Mouse (Mus musculus): ENCODE results near the gene Dtd1. TPM values are rescaled to one million over a fixed set of nuclear protein-coding genes. Genes with fewer than 3 reads are reported as not detected.
A peak's percentile ranks its signal among the peaks of the same experiment; 100 is the strongest.
"Not testable (repeated sequence)": the region's sequence is repeated elsewhere in the genome, so short reads cannot be mapped to it uniquely, and the experiment has no call there.

The Dtd1 gene
- polyA plus RNA-seq (2015; fragmentation: Nextera tagmentation; extraction: Ambion mirVana): 28.6 and 31.6 TPM in 2 replicates

DNA sequence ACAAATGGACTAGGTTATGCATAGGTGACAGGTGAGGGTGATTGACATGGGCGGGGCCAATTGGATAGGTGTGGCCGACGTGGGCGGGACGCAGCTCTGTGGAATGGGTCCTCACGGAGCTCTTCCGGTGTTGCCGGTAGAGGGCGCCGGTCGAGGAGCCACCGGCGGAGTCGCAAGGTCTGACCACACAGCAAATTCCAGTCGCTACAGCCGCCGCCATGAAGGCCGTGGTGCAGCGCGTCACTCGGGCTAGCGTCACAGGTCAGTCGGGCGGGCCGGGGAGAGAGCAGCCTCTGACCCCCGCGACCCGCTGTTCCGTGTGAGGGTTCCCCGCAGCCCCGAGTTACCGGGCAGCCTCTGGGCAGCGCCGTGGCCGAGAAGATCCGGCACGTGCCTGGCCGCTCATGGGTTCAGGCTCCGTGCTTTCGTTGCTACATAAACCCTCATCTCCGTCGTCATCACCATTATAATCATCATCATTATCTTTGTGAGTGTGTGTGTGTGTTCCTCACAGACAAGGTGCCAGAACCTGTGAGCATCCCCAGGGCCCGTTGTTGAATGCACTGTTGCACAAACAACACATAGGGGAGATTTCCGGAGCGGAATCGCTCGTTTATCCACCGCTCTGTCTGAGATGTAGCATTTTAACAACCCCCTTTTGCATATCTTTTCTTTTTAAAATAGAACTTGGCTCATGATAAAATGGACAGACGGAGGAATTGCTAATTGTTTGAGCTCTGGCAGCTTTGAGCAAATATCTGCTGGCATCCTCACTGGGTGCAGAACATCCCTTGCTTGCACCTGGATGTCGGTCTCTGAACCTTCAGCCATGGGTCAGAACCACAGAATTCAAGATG lies at the start of gene Dtd1:
Gene Dtd1, plus strand, starts transcription at position 67 of the 857 bp plus-strand sequence.
- H3K4me2 ChIP-seq (ENCODE audit: low read depth, low read length): peak within 1 kb of the TSS; percentile 70
- H3K4me1 ChIP-seq (ENCODE audit: control insufficient read depth, insufficient read depth, low read length): peaks cover 2% of the 10 kb centered on the region; the same call in 1 of the 2 replicates
- H3K27me3 ChIP-seq (ENCODE audit: control insufficient read depth, insufficient read depth, low read length): no peaks in the 10 kb centered on the region
- WGBS: 2% methylated on average over 50 of the region's 50 CpGs
- H3K4me3 ChIP-seq (ENCODE audit: low read length): peak within 1 kb of the TSS; percentile 79
- peak within 1 kb of the TSS; percentile 91 for H3K9ac ChIP-seq (ENCODE audit: low read length)
- H3K27ac ChIP-seq (ENCODE audit: low read length): 0 out of 2 replicates have a peak within 1 kb of the TSS, but pooled peaks have one; percentile 15
- H3K9me3 ChIP-seq (replicated peaks; ENCODE audit: control insufficient read depth, low read length): no peaks in the 10 kb centered on the region
- ATAC-seq (replicated peaks; ENCODE audit: extremely low read depth, insufficient read depth, low FRiP score): peak; percentile 93
- H3K36me3 ChIP-seq (ENCODE audit: control insufficient read depth, insufficient read depth): peaks cover 4% of the 10 kb centered on the region; the same call in 1 of the 2 replicates

DNA sequence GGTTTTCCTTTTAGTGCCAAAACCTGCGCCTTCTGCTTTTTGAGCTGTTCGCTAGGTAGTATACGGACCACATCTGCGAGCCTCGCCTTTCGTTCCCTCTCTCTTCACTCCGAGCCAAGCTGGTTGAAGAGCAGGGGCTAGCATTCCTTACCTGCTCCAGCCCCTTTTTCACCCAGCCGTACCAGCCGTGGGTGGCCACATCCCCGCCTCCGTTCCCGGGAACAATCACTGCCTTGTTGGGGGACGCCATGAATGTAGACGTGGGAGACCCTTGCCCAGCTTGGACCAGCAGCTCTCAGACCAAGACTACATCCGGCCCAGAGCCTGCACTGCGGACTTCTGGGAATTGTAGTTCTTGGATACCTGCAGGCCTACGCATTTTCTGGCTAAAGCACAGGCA lies 49.2 kb upstream of the Dtd1 start, which contains the start of gene Rbbp9:
Gene Rbbp9, minus strand, starts transcription at position 341 of the 400 bp plus-strand sequence.
- Histone ChIP-seq H3K27me3 (ENCODE audit: control insufficient read depth, insufficient read depth, low read length) (no peaks in the 10 kb centered on the region), H3K9ac (ENCODE audit: low read length) (peak within 1 kb of the TSS; percentile 91), H3K4me3 (ENCODE audit: low read length) (peak within 1 kb of the TSS; percentile 98), H3K4me1 (ENCODE audit: control insufficient read depth, insufficient read depth, low read length) (peaks cover 20% of the 10 kb centered on the region), H3K4me2 (ENCODE audit: low read depth, low read length) (peak within 1 kb of the TSS; percentile 77), H3K27ac (ENCODE audit: low read length) (peak within 1 kb of the TSS; percentile 74), H3K9me3 (replicated peaks; ENCODE audit: control insufficient read depth, low read length) (no peaks in the 10 kb centered on the region), H3K36me3 (ENCODE audit: control insufficient read depth, insufficient read depth) (peaks cover 3% of the 10 kb centered on the region)
- peak; percentile 85 for ATAC-seq (replicated peaks; ENCODE audit: extremely low read depth, insufficient read depth, low FRiP score)
- WGBS: under 1% methylated on average over 17 of the region's 17 CpGs

GRCm38 (mm10) chr2:144553905-144554304 lies 45.8 kb upstream of the Dtd1 start:
- Histone ChIP-seq H3K27ac (ENCODE audit: low read length) (no peak overlapping the region), H3K4me2 (ENCODE audit: low read depth, low read length) (no peak overlapping the region), H3K9me3 (replicated peaks; ENCODE audit: control insufficient read depth, low read length) (no peaks in the 10 kb centered on the region), H3K36me3 (ENCODE audit: control insufficient read depth, insufficient read depth) (no peaks in the 10 kb centered on the region), H3K27me3 (ENCODE audit: control insufficient read depth, insufficient read depth, low read length) (no peaks in the 10 kb centered on the region), H3K4me3 (ENCODE audit: low read length) (no peak overlapping the region), H3K4me1 (ENCODE audit: control insufficient read depth, insufficient read depth, low read length) (peaks cover 15% of the 10 kb centered on the region), H3K9ac (ENCODE audit: low read length) (no peak overlapping the region)
- ATAC-seq (replicated peaks; ENCODE audit: extremely low read depth, insufficient read depth, low FRiP score): no peak
- WGBS: 91% methylated on average over 3 of the region's 3 CpGs

DNA sequence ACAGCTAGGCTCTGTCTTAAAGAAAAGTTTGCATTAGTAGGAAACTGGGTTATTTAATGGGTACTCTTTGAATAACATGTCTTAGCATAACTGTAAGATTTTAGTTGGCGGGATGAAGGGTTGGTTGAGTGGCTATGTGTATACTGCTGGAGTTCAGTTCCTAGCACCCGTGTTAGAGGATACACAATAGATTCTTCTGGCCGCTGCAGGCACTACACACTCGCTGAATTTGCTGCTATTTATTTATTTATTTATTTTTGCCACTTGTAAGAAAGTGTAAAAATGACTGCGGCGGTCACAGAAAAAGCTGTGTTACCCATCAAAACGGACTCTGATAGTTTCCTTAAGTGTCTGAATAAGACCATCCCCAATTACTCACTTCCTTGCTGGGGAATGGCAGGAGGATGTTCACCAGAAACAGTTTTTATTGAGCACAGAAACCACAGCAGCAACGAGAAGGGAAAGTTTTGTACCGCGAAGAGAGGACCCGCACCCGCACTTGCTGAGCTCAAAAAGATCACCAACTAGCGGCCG lies 44.3 kb upstream of the Dtd1 start:
- Histone ChIP-seq H3K4me1 (ENCODE audit: control insufficient read depth, insufficient read depth, low read length) (peaks cover 11% of the 10 kb centered on the region), H3K4me3 (ENCODE audit: low read length) (peak overlapping the region; percentile 64), H3K9ac (ENCODE audit: low read length) (peak overlapping the region; percentile 73), H3K27me3 (ENCODE audit: control insufficient read depth, insufficient read depth, low read length) (no peaks in the 10 kb centered on the region), H3K9me3 (replicated peaks; ENCODE audit: control insufficient read depth, low read length) (no peaks in the 10 kb centered on the region), H3K36me3 (ENCODE audit: control insufficient read depth, insufficient read depth) (peaks cover 4% of the 10 kb centered on the region; the same call in 1 of the 2 replicates), H3K4me2 (ENCODE audit: low read depth, low read length) (peak overlapping the region; percentile 74), H3K27ac (ENCODE audit: low read length) (peak overlapping the region; percentile 96)
- no peak for ATAC-seq (replicated peaks; ENCODE audit: extremely low read depth, insufficient read depth, low FRiP score)
- WGBS: 1% methylated on average over 14 of the region's 14 CpGs

DNA sequence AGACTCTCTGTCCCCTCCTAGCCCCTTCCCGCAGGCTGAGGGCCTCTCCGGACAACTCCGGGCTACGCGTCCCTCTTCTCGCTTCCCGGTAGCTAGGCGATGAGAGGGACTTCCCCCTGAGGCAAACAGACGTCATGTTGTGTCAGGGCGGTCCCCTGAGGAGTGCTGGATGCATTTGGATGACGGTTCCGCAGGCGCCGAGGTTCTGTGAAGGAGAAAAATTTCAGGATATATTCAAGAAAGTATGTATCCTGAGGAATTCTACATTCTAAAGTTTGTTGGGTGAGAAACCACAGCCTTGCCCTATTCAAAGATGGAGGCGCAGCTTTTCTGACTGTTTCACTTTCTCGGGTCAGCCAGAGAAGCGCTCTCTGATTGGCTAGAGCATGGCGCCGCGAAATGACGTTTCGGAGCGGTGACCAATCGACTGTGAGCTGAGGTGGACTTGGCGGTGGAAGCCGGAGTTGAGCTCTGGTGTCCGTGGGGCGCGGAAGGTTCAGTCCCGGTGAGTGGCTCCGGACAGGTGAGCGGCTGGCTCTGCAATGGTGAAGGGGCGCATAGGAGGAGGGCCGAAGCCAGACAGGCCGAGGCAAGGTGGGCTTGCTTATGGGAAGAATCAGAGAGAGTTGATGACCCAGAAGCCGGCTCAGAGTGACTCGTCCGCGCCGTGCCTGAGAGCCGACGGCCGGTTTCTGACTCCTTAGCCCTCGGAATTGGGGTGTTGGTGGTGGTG lies 43.7 kb upstream of the Dtd1 start, which contains the start of gene Sec23b:
Gene Sec23b, plus strand, starts transcription at position 410 of the 733 bp plus-strand sequence.
- H3K36me3 ChIP-seq (ENCODE audit: control insufficient read depth, insufficient read depth): peaks cover 5% of the 10 kb centered on the region; the same call in 1 of the 2 replicates
- peak within 1 kb of the TSS; percentile 96 for H3K27ac ChIP-seq (ENCODE audit: low read length)
- WGBS: under 1% methylated on average over 44 of the region's 44 CpGs
- no peaks in the 10 kb centered on the region for H3K27me3 ChIP-seq (ENCODE audit: control insufficient read depth, insufficient read depth, low read length)
- H3K4me3 ChIP-seq (ENCODE audit: low read length): peak within 1 kb of the TSS; percentile 64
- H3K4me2 ChIP-seq (ENCODE audit: low read depth, low read length): peak within 1 kb of the TSS; percentile 74
- H3K4me1 ChIP-seq (ENCODE audit: control insufficient read depth, insufficient read depth, low read length): peaks cover 11% of the 10 kb centered on the region
- H3K9ac ChIP-seq (ENCODE audit: low read length): peak within 1 kb of the TSS; percentile 73
- H3K9me3 ChIP-seq (replicated peaks; ENCODE audit: control insufficient read depth, low read length): no peaks in the 10 kb centered on the region
- ATAC-seq (replicated peaks; ENCODE audit: extremely low read depth, insufficient read depth, low FRiP score): peak; percentile 98

DNA sequence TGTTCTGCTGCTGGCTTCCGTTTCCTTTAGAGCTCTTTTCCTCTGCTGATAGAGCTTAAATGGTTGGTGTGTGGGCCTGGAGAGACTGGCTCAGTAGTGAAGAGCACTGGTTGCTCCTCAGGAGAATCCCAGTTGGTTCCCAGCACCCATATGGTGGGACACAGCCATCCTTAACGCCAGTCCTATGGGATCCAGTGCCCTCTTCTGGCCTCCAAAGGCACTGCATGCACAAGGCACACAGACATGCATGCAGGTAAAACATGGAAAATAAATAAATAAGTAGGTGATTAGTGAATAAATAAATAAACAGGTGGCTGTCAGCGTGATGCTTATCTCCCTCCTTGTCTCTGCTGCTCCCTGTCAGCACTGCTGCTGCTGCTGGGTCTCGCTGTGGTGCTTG lies 11.0 kb upstream of the Dtd1 start:
- WGBS: 79% methylated on average over 4 of the region's 4 CpGs
- H3K9ac ChIP-seq (ENCODE audit: low read length): no peak overlapping the region
- H3K4me1 ChIP-seq (ENCODE audit: control insufficient read depth, insufficient read depth, low read length): no peaks in the 10 kb centered on the region
- H3K27ac ChIP-seq (ENCODE audit: low read length): no peak overlapping the region
- no peak for ATAC-seq (replicated peaks; ENCODE audit: extremely low read depth, insufficient read depth, low FRiP score)
- H3K36me3 ChIP-seq (ENCODE audit: control insufficient read depth, insufficient read depth): peaks cover 46% of the 10 kb centered on the region
- H3K9me3 ChIP-seq (replicated peaks; ENCODE audit: control insufficient read depth, low read length): peaks cover 4% of the 10 kb centered on the region; the same call in 1 of the 2 replicates
- no peak overlapping the region for H3K4me2 ChIP-seq (ENCODE audit: low read depth, low read length)
- H3K27me3 ChIP-seq (ENCODE audit: control insufficient read depth, insufficient read depth, low read length): no peaks in the 10 kb centered on the region
- no peak overlapping the region for H3K4me3 ChIP-seq (ENCODE audit: low read length)

- 66% methylated on average over 8 of the region's 8 CpGs for WGBS
- H3K4me3 ChIP-seq (ENCODE audit: low read length); H3K9me3 ChIP-seq (replicated peaks; ENCODE audit: control insufficient read depth, low read length); H3K27me3 ChIP-seq (ENCODE audit: control insufficient read depth, insufficient read depth, low read length); H3K4me1 ChIP-seq (ENCODE audit: control insufficient read depth, insufficient read depth, low read length); H3K4me2 ChIP-seq (ENCODE audit: low read depth, low read length); H3K9ac ChIP-seq (ENCODE audit: low read length); ATAC-seq (replicated peaks; ENCODE audit: extremely low read depth, insufficient read depth, low FRiP score); H3K27ac ChIP-seq (ENCODE audit: low read length): not testable (repeated sequence)
- peaks cover 13% of the 10 kb centered on the region for H3K36me3 ChIP-seq (ENCODE audit: control insufficient read depth, insufficient read depth)
These were observed 6.7 kb upstream of the Dtd1 start for GRCm38 (mm10) chr2:144593036-144593435.

GRCm38 (mm10) chr2:144593951-144594651 lies 5.6 kb upstream of the Dtd1 start, which contains the start of gene Smim26:
Gene Smim26 (plus strand): TSS chr2:144594054.
- Histone ChIP-seq H3K9me3 (replicated peaks; ENCODE audit: control insufficient read depth, low read length) (no peaks in the 10 kb centered on the region), H3K4me1 (ENCODE audit: control insufficient read depth, insufficient read depth, low read length) (peaks cover 4% of the 10 kb centered on the region), H3K9ac (ENCODE audit: low read length) (peak within 1 kb of the TSS; percentile 72), H3K36me3 (ENCODE audit: control insufficient read depth, insufficient read depth) (peaks cover 4% of the 10 kb centered on the region; the same call in 1 of the 2 replicates), H3K27me3 (ENCODE audit: control insufficient read depth, insufficient read depth, low read length) (no peaks in the 10 kb centered on the region), H3K4me2 (ENCODE audit: low read depth, low read length) (peak within 1 kb of the TSS; percentile 88), H3K4me3 (ENCODE audit: low read length) (peak within 1 kb of the TSS; percentile 63), H3K27ac (ENCODE audit: low read length) (peak within 1 kb of the TSS; percentile 30)
- ATAC-seq (replicated peaks; ENCODE audit: extremely low read depth, insufficient read depth, low FRiP score): peak; percentile 98
- under 1% methylated on average over 31 of the region's 31 CpGs for WGBS
